Mouse (Mus musculus): ENCODE results near the gene Cacna1d. TPM values are rescaled to one million over a fixed set of nuclear protein-coding genes. Genes with fewer than 3 reads are reported as not detected.

Cacna1d gene
- total RNA-seq, 2 experiments from 2014 or later = 50.9 to 52.4 TPM

- DNase-seq (ENCODE audit: low spot score in 2 of 2) = no peak
Measured at GRCm38 (mm10) chr14:30331856-30332255, 159.4 kb downstream of the Cacna1d start.

- no peak for DNase-seq (ENCODE audit: low spot score in 2 of 2)
Measured at GRCm38 (mm10) chr14:30330416-30331181, 160.7 kb downstream of the Cacna1d start.

GRCm38 (mm10) chr14:30329109-30329508 lies 162.1 kb downstream of the Cacna1d start:
- no peak for DNase-seq (ENCODE audit: low spot score in 2 of 2)

DNA sequence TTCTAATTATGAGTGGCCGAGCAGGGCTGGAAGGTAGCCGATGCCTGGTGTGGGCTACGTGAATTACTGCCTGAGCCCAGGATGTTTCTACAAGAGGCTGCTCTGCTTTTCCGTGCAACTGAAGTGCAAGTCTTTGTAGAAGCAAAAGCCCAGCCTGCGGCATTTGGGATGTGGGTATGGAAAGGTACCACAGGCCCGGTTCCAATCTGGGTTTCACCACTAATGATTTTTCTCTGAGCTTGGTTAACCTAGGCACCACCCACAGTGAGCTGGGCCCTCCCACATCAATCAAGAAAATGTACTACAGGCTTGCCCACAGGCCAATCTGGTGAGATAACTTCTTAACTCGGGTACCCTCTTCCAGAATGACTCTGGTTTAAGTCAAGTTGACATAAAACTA lies 163.8 kb downstream of the Cacna1d start:
- DNase-seq (ENCODE audit: low spot score in 2 of 2) = no peak

- DNase-seq (ENCODE audit: low spot score in 2 of 2) = no peak
Measured at GRCm38 (mm10) chr14:30327051-30327450, 164.2 kb downstream of the Cacna1d start.

DNA sequence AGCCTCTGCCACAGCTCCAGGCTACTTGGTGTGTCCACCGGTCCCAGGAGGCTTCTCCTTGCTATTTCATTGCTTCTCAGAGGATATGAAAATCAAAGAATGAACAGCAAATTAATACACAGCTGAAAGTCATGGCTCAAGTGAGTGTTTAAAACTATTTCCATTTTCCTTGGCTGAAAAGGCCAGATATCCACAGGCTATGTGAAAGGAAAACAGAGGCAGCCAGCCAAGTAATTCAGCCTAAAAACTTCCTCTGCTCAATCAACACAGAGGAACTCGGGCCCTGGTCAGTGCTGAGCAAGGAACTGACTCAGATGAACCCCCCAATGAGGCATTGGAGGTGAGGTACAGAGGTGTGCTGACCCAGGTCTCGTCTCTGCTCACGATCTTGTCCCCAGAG lies 165.0 kb downstream of the Cacna1d start:
- DNase-seq (ENCODE audit: low spot score in 2 of 2) = no peak

GRCm38 (mm10) chr14:30324994-30325393 lies 166.3 kb downstream of the Cacna1d start:
- DNase-seq (ENCODE audit: low spot score in 2 of 2) = no peak

- no peak for DNase-seq (ENCODE audit: low spot score in 2 of 2)
Measured at GRCm38 (mm10) chr14:30318715-30319437, 172.4 kb downstream of the Cacna1d start.

DNA sequence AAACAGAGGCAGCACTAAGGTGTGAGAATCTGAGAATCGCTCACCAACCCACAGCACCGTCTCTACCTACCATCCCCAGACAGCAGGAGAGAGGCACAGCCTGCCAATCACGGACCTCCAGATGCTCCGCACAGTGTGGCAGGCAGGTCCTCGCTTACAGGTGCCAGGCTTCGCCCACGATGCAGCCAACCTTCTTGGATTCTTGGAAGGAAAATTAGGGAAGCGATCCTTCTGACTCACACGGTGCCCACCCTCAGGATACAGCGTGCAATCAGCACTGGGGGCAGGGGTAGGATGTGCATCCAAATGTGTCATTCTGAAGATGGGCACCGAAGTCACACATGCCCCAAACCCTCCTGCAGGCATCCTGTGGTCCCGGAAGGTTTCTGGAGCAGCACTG lies 173.0 kb downstream of the Cacna1d start:
- no peak for DNase-seq (ENCODE audit: low spot score in 2 of 2)

DNA sequence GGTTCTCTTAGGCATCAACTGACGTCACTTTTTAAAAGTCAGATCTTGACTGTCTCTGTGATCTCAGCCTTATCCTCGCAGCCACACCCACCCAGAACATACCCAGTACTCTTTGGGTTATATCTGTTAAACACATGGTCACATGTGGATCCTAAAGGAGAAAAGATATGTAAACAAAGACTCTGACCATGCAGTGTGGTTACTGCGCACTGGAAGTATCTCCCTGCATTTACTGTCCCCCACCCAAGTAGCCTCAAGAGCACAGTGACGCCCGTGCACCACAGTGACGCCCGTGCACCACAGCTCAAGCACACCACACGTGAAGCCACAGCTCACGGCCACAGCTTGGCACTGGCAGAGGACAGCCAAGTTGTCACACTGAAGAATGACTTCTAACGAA lies 173.6 kb downstream of the Cacna1d start:
- DNase-seq (ENCODE audit: low spot score in 2 of 2) = no peak

DNA sequence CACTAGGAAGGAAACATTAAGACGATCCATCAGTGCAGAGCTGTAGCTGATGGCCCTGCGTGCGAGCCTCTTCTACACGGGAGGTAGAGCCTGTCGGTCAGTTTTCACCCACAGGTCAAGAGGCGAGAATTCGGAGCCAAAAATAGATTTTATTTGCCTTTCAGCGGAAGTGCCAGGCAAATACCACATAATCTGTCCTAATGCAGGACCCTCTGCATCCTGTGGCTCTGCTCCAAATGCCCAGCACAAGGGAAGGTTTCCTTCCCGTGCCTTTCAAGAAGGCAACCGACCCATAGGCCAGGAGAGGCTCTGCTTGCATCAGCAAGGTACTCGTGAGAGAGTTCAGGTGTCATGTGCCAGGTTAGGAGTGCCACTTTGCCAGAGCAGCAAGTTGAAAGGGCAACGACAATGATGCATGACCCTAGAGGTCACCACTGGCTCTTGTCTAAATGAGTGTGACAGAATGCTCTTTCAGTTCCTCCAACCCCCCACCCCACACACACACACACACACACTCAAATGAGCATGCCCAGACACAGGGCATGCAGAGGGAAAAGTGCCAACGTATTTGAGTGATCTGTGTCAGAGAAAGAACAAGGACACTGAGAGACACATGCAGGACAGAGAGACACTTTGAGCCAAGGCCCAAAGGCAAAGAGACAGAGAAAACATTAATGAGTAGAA lies 179.9 kb downstream of the Cacna1d start:
- DNase-seq (ENCODE audit: low spot score in 2 of 2) = no peak

- DNase-seq (ENCODE audit: low spot score in 2 of 2) = no peak
Measured at GRCm38 (mm10) chr14:30310236-30310635, 181.0 kb downstream of the Cacna1d start.

- DNase-seq (ENCODE audit: low spot score in 2 of 2) = no peak
Measured at GRCm38 (mm10) chr14:30306221-30306620, 185.0 kb downstream of the Cacna1d start.

GRCm38 (mm10) chr14:30299946-30300345 lies 191.3 kb downstream of the Cacna1d start:
- no peak for DNase-seq (ENCODE audit: low spot score in 2 of 2)

- no peak for DNase-seq (ENCODE audit: low spot score in 2 of 2)
Measured at GRCm38 (mm10) chr14:30297492-30297891, 193.8 kb downstream of the Cacna1d start.

GRCm38 (mm10) chr14:30292135-30292463 lies 199.2 kb downstream of the Cacna1d start:
- DNase-seq (ENCODE audit: low spot score in 2 of 2) = no peak

DNA sequence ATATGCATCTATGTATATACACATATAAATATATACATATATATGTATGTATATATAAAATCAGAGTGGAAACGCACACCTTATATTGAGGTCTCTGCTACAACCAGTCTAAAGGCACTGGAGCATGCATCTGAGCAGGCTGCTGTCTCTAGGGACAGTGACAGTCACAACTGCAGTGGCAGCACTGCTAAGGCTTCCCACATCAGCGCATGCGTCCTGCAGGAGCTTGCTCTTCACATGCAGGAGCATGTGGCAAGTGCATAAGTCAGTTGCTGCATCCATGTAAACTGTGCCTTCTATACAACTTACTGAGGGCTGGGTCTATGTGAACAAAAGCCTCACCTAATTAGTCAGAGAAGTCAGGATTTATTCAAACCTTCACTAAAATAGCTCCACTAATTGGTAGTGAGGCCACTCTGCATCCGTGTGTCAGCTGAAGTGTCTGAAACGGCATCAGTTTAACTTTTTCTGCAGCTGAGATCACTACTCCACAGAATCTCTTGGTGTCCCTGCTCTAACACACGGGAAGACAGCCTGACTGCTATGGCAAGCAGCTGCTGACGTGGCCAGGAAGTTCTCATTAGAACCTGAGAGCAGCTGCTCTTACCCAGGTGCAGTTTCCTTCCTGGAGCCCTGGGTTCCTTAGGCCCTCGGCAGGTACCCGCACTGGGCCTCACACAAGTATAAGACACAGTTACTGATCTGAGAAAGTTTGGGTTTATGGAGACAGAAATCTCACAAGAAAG lies 199.7 kb downstream of the Cacna1d start:
- no peak for DNase-seq (ENCODE audit: low spot score in 2 of 2)

DNA sequence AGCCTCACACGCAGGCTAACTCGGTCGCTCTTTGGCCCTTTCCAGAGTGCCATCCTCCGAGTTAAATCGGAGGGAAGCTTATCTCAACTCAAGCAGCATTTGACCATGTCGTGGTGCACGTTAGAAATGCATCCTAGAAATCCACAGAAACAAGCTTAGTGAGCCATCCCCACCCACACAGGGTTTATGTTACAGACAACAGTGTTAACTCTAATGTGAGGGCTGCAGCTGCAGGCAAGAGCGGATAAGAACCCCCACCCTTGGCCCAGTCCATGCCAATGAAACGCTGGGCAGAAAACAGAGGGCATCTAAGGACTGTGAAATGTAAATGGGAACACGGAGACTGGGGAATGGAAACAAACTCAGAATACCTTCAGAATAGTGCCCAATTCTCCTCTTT lies 206.8 kb downstream of the Cacna1d start:
- DNase-seq (ENCODE audit: low spot score in 2 of 2) = peak in 1 of 2 experiments; percentile 39

DNA sequence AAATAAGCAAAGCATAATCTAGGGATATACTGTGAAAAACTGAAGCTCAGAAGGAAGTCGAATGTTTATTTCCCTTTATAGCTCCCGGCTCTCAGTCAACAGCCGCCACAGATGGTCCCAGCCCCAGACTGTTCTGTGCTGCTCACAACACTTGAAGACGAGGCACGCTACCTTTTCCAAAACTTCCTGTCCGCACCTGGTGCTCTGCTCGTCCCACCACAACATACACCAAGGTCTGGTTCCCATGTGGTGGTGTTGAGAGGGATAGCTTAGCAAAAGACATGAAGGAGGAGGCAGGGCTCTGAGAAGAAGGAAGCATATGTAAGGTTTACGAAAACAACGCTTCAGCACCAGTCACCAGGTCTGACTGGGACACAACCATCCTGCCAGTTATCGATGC lies 207.2 kb downstream of the Cacna1d start:
- DNase-seq (ENCODE audit: low spot score in 2 of 2) = no peak

DNA sequence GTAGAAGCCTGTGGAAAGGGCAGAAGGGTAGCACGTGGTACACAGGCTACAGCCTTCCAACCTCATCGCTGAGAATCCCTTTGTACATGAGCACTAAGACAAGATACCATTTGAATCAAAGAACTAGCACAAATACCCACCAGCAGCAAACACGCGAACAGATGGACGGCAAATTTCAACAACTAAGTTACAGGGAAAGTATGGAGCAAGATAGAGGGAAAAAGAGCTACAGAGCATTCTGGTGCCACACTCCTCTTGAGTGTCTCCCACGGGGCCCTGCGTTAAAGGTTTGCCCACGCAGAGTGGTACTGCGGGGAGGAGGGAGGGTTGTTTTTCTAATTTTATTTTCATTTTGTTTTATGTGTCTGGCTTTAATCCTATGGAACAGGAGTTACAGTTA lies 215.7 kb downstream of the Cacna1d start:
- DNase-seq (ENCODE audit: low spot score in 2 of 2) = no peak

- no peak for DNase-seq (ENCODE audit: low spot score in 2 of 2)
Measured at GRCm38 (mm10) chr14:30272976-30273375, 218.3 kb downstream of the Cacna1d start.

GRCm38 (mm10) chr14:30272523-30272922 lies 218.7 kb downstream of the Cacna1d start:
- no peak for DNase-seq (ENCODE audit: low spot score in 2 of 2)

Data from layer of hippocampus, postnatal 10 days (tissue).